Mouse (Mus musculus) heart, adult 2 months (tissue): ENCODE measurements at regions not wholly inside any gene's neighbourhood (a gene's known extent, or its start where the extent isn't known, plus 50 kb on each side); places are given as distances from the start of the nearest gene placed in this dataset.

Source experiments
- CTCF ChIP-seq: fragments of 200-600 bp; IDR thresholded peaks from 2 replicates; pipeline ENCODE4 v1.8.1; 2022; ENCODE audit warnings: antibody characterized with exemption, mild to moderate bottlenecking, moderate library complexity
- POLR2A ChIP-seq: fragments of 200-500 bp; IDR thresholded peaks from 2 replicates; pipeline ENCODE4 v1.6.1; 2011; ENCODE audit warnings: mild to moderate bottlenecking, low read depth, low read length, control low read depth; ENCODE audit not compliant: insufficient read depth

DNA sequence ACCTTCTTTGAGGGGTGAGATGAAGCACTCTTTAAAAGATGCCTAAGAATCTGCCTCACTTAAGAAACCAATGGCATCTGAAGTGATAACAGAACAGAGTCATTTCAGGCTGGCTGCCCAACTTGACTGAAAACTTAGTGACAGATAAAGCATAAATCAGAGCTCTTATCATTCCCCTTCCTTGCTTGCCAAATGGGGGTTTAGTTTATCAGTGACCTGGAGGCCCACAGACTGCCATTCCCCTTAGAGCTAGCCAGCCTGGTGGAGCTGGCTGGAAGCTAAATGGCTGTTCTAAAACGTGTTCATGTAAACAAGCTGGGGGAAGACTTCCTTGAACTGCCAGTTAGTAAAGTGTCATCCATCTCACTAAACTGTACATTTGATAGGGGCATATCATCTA lies 373.8 kb downstream of the Fbxo8 start:
- TF ChIP-seq CTCF (no peak), POLR2A (no peak)
